Mouse (Mus musculus) midbrain, embryonic 15.5 days (tissue): ENCODE data around the gene Gm20388. TPM values are rescaled to one million over a fixed set of nuclear protein-coding genes. Genes with fewer than 3 reads are reported as not detected.

ENCODE experiments used
- ATAC-seq: fragments of 200-750 bp; cut with Nextera tagmentation; replicated peaks from 2 replicates; pipeline ENCODE4 v1.8.0; 2017; ENCODE audit warnings: moderate TSS enrichment
- H3K27ac ChIP-seq: fragments of 300-500 bp; sonication (generic); 2 replicates; pipeline ENCODE4 v1.5.1; 2015; ENCODE audit warnings: mild to moderate bottlenecking, inconsistent platforms
- H3K27me3 ChIP-seq: fragments of 300-500 bp; sonication (generic); replicated peaks from 2 replicates; pipeline ENCODE4 v1.6.1; 2015; ENCODE audit warnings: inconsistent platforms
- H3K36me3 ChIP-seq: fragments of 300-500 bp; sonication (generic); replicated peaks from 2 replicates; pipeline ENCODE4 v1.6.1; 2015; ENCODE audit warnings: inconsistent platforms
- H3K4me1 ChIP-seq: fragments of 300-500 bp; sonication (generic); 2 replicates; pipeline ENCODE4 v1.6.1; 2015; ENCODE audit warnings: inconsistent platforms
- H3K4me2 ChIP-seq: fragments of 300-500 bp; sonication (generic); 2 replicates; pipeline ENCODE4 v1.6.1; 2015; ENCODE audit warnings: inconsistent platforms, mild to moderate bottlenecking, moderate library complexity
- H3K4me3 ChIP-seq: fragments of 300-500 bp; sonication (generic); 2 replicates; pipeline ENCODE4 v1.5.1; 2015; ENCODE audit warnings: mild to moderate bottlenecking, inconsistent platforms
- H3K9ac ChIP-seq: fragments of 300-500 bp; sonication (generic); 2 replicates; pipeline ENCODE4 v1.6.1; 2015; ENCODE audit warnings: mild to moderate bottlenecking, inconsistent platforms
- H3K9me3 ChIP-seq: fragments of 300-500 bp; sonication (generic); 2 replicates; pipeline ENCODE4 v1.6.1; 2016; ENCODE audit warnings: inconsistent platforms
- WGBS: fragments of 180-500 bp; shearing (Covaris S2); methylation state at CpG from one replicate; pipeline ENCODE4 v1.1.7; 2015; ENCODE audit warnings: mixed read lengths; 5-methylcytosine and 5-hydroxymethylcytosine counted together
- polyA plus RNA-seq: library from polyadenylated mRNA; unstranded; fragments of >200 nt; fragmentation: Nextera tagmentation; extraction: Ambion mirVana; gene quantifications from 2 replicates; pipeline ENCODE4 v1.2.1, GENCODE M21; 2015

Gm20388 gene
- polyA plus RNA-seq, 1 experiment from 2014 or later: 5.6 TPM

DNA sequence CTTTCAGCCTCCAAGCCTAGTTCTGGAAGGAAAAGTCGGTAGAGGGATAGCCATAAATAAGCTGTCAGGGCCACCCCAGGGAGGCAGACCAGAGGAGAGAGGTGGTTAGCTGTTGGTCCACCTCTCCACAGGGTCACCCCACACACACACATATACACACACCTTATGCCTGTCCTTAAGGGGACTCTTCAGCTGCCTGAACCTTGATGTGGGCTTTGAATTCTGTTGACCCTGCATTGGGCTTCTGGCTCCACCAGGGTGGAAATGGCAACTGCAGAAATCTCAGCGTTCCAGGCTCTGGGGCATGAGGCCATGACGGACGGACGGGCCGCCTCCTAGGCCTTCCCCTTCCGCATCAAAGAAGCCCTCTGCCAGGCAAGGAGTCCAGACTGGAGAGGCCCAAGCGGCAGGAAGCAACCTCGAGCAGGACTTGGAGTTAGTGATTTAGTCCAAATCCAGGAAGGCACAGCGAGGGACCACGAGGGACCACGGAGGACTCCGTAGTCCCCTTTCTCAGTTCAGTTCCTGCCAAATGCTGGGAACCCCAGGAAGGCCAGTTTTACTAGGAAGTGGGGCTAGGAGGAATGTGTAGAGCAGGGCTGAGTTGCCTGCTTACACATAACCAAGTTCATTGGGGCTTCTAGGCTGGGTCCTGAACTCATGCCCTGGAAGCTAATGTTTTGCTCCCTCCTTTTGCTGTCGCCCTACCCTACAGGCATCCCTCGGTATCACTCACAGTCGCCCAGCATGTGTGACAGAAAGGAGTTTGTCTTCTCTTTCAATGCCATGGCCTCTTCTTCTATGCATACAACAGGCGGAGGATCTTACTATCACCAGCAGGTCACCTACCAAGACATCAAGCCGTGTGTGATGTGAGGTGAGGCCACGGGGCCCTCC is 1175.6 kb downstream of the Gm20388 start:
- Histone ChIP-seq H3K4me1 (peaks cover 26% of the 10 kb centered on the region), H3K4me3 (no peak overlapping the region), H3K4me2 (no peak overlapping the region), H3K27ac (no peak overlapping the region), H3K9me3 (no peaks in the 10 kb centered on the region), H3K36me3 (no peaks in the 10 kb centered on the region), H3K27me3 (peaks cover 96% of the 10 kb centered on the region), H3K9ac (no peak overlapping the region)
- no peak for ATAC-seq
- 8% methylated on average over 19 of the region's 19 CpGs for WGBS

DNA sequence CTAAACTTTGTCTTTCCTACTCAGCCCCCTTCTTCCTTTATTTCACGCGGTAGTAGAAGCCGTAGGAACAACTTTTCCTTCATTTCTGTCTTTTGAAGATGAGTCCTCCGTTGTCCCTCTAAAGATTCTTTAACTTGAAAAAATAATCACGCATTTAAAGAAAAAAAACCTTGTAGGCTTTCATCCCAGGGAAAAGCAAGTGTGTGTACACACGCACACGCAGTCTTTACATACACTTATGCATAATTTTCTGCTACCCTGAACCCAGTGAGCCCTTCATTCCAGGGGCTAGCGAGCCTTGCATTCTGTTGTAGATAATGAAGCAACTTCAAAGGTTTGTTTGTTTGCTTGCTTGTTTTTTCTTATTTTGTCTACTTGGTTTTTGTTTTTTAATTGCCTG is 1177.6 kb downstream of the Gm20388 start:
- no peaks in the 10 kb centered on the region for H3K9me3 ChIP-seq
- no peak overlapping the region for H3K27ac ChIP-seq
- no peak overlapping the region for H3K9ac ChIP-seq
- peaks cover 96% of the 10 kb centered on the region for H3K27me3 ChIP-seq
- no peaks in the 10 kb centered on the region for H3K36me3 ChIP-seq
- H3K4me1 ChIP-seq: peaks cover 19% of the 10 kb centered on the region
- no peak for ATAC-seq
- no peak overlapping the region for H3K4me3 ChIP-seq
- WGBS: 3% methylated on average over 8 of the region's 8 CpGs
- no peak overlapping the region for H3K4me2 ChIP-seq

DNA sequence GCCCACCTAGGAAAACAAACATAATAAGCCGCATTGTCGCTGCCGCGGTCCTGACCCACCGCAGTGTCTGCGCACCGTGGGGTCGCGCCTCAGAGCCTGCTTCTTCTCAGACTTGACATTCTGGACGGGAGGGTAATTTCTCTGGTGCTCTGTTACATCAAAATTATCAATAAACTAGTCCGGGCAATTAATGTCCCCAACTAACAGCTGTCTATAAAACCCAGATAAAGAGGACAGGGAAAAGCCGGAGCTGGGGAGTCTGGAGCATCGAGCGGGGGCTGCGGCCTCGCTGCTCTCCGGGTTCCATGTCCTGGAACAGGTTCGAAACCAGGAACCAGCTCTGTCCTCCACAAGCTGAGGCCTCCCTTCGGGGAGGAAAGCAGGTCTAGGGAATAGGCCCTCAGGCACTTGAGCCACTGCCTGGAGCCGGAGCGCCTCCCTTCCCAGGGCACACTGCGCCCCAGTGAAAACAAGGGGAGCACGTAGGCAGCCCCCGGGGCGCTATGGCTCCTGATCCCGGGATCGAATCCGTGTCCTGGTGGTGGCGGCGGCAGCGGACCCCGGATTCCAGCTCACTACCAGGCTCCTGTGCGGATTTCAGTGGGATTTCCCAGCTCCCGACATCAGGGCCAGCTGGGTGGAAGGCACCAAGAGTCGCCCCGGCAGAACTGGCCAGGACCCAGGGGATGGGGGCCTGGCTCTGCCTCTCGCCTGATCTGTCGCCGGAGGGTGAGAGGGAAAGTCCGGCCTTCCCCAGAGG is 1178.4 kb downstream of the Gm20388 start:
- Histone ChIP-seq H3K36me3 (no peaks in the 10 kb centered on the region), H3K4me3 (no peak overlapping the region), H3K27me3 (peaks cover 96% of the 10 kb centered on the region), H3K4me1 (peaks cover 11% of the 10 kb centered on the region), H3K4me2 (no peak overlapping the region), H3K27ac (no peak overlapping the region), H3K9me3 (no peaks in the 10 kb centered on the region), H3K9ac (no peak overlapping the region)
- ATAC-seq: no peak
- under 1% methylated on average over 40 of the region's 40 CpGs for WGBS

DNA sequence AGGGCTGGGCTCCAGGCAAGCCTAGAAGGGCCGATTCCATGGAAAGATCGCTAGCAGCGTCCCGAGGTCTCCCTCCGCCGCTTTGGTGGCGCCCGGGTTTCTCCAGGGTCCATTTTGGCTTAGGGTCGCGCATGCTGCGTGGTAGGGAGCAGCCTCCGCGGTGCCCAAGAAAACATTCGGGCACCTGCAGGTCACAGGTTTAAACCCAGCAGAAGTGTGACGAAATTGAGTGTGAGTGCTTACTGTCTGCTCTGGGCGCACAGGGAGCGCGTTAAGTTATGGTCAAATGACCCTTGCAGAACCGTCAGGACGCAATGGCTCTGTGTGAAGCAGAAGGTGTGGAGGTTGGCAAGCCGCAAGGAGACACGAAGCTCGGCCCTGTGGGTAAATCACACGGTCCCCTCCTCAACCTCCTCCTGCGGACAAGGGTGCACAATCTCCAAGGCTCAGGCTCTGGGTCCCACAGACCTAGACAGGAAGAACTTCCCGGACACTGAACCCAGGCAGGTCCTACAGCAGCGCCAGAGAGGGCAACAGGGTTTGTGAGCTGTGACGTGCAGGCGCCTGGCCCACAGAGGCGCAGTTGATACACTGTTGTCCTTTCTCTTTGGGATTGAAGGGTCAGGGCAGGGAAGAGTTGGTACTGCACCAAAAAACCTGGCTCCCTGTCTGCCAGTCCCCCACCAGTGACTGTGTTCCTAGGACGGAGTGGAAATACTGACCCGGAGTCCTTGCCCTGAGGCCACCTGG is 1179.2 kb downstream of the Gm20388 start:
- 3% methylated on average over 32 of the region's 32 CpGs for WGBS
- Histone ChIP-seq H3K9ac (no peak overlapping the region), H3K36me3 (no peaks in the 10 kb centered on the region), H3K4me2 (no peak overlapping the region), H3K27me3 (peaks cover 88% of the 10 kb centered on the region), H3K4me1 (peaks cover 4% of the 10 kb centered on the region), H3K27ac (no peak overlapping the region), H3K4me3 (no peak overlapping the region), H3K9me3 (no peaks in the 10 kb centered on the region)
- ATAC-seq: no peak

DNA sequence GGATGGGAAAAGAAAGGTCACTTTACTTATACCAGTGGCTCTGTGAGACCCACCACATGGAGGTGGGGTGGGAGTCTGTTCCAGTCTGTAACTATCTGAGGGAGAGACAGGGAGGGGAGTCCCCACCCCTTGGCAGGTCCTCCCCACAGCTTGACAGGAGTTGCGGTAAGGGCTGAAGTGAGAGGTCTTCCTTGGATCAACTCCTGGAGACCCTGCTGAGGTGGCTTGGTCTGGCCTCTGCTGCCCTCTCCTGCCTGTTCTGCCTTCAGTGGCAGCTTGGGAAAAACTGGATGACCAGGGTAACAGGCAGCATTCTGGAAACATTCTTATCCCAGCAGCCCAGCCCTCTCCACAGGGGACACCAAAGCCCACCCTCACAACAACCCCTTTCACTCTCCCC is 1180.1 kb downstream of the Gm20388 start:
- no peaks in the 10 kb centered on the region; the same call in 1 of the 2 replicates for H3K4me1 ChIP-seq
- H3K9me3 ChIP-seq: no peaks in the 10 kb centered on the region
- H3K4me3 ChIP-seq: no peak overlapping the region
- H3K27me3 ChIP-seq: peaks cover 79% of the 10 kb centered on the region
- no peak for ATAC-seq
- H3K9ac ChIP-seq: no peak overlapping the region
- H3K27ac ChIP-seq: no peak overlapping the region
- H3K4me2 ChIP-seq: no peak overlapping the region
- WGBS: 0% methylated on average over 1 of the region's 1 CpGs
- H3K36me3 ChIP-seq: no peaks in the 10 kb centered on the region

DNA sequence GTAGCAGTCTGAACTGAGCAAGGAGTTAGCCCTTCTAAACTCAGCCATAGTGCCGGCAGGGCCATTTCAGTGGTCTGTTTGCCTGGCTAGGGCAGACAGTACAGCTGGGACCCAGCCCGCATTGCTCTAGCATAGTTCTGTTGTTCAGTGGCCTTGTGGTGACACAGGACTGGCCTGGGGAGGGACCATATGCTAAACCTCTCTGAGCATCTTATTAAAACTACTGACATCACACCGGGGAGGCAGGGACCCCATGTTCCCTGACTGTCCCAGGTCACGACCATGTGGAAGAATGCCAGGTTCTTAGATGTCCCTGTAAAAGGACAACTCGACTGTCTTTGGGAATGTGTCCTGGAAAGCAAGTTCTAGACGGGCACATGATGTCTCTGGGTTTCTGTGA is 1181.5 kb downstream of the Gm20388 start:
- Histone ChIP-seq H3K4me2 (no peak overlapping the region), H3K9me3 (no peaks in the 10 kb centered on the region), H3K4me1 (no peaks in the 10 kb centered on the region; the same call in 1 of the 2 replicates), H3K4me3 (no peak overlapping the region), H3K27me3 (peaks cover 66% of the 10 kb centered on the region), H3K36me3 (peaks cover 3% of the 10 kb centered on the region; the same call in 1 of the 2 replicates), H3K9ac (no peak overlapping the region), H3K27ac (no peak overlapping the region)
- peak; percentile 35 for ATAC-seq
- WGBS: 31% methylated on average over 6 of the region's 6 CpGs

DNA sequence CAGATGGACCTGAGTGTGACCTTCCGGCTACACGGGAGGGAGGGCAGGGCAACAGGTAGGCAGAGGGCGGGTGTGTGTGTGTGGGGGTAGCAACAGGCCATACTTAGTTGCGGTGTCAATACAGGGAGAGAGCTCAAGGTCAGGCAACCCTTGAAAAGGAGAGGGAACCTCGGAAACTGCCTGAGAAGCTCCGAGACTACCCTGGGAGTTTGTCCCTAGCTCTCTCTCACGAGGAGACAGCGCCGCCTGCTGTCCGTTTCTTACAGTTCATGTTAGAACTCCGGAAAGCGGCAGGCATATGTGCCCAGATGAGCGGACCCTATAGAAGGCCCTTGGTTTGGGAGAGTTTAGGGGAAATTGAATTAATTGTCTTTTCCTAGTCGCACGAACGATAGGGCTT is 1182.0 kb downstream of the Gm20388 start:
- ATAC-seq: peak; percentile 72
- H3K27me3 ChIP-seq: peaks cover 61% of the 10 kb centered on the region

DNA sequence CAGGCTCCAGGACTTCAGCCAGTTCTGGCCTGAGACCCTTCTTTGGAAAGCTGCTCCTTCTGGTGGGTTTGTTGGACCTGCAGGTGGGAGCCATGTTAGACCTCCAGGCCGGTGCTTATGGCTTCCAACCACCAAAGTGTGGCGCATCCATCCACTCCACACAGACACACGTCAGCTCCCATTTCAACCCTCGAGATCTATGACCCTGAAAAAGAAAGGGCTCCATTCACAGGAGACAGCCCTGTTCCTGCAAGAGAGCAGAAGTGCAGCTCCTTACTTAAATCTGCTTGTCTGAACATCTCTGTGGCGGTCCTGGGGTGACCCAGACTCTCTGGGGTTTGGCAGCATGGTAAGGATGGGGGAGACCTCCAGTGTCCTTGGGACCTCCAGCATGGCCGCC is 1182.9 kb downstream of the Gm20388 start:
- no peak overlapping the region for H3K27ac ChIP-seq
- H3K36me3 ChIP-seq: peaks cover 5% of the 10 kb centered on the region; the same call in 1 of the 2 replicates
- 64% methylated on average over 6 of the region's 6 CpGs for WGBS
- no peaks in the 10 kb centered on the region; the same call in 1 of the 2 replicates for H3K4me1 ChIP-seq
- H3K4me2 ChIP-seq: no peak overlapping the region
- no peak for ATAC-seq
- H3K9me3 ChIP-seq: no peaks in the 10 kb centered on the region
- no peak overlapping the region for H3K9ac ChIP-seq
- H3K4me3 ChIP-seq: no peak overlapping the region
- peaks cover 55% of the 10 kb centered on the region for H3K27me3 ChIP-seq

More for the DNA sequence above, 1182.0 kb downstream of the Gm20388 start:
- H3K9me3 ChIP-seq: no peaks in the 10 kb centered on the region
- H3K27ac ChIP-seq: no peak overlapping the region
- no peak overlapping the region for H3K9ac ChIP-seq
- peaks cover 5% of the 10 kb centered on the region; the same call in 1 of the 2 replicates for H3K36me3 ChIP-seq
- H3K4me1 ChIP-seq: no peaks in the 10 kb centered on the region; the same call in 1 of the 2 replicates
- no peak overlapping the region for H3K4me2 ChIP-seq
- WGBS: 4% methylated on average over 16 of the region's 16 CpGs
- H3K4me3 ChIP-seq: no peak overlapping the region

DNA sequence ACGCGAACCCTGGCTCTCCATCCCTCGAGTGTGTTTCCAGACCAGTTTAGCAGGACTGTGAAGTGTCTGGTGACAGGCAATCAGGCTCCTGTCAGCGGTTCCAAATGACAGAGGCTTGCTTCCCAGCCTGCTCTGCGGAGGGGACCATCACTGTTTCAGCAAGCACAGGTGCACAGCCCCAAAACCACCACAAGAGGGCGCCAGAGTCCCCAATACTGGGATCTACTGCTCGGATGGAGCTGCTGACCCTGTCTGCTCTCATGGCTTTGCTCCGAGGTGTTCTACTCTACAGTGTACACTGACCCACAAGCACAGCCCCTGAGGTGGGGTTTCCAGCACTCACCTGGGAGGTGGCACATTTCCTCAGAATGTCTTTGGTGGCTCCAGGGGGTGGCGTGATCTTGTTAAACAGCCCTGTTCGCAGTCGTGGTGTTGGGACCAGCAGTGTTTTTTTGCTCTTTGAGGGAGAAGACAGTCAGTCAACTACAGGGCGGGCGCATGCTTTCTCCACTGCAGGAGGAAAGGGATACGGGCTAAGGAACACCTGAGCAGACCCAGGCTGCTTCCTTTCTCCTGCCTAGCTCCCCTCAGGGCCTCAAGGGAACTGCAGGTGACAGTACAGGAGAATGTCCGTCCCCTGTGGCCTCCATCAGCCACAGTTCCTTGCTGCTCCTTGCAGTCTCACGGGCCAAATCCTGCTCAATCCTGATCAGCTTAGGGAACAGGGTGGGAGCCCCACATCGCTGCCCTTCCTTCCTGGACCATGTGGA is 1193.6 kb downstream of the Gm20388 start:
- Histone ChIP-seq H3K36me3 (peaks cover 19% of the 10 kb centered on the region; the same call in 1 of the 2 replicates), H3K4me3 (no peak overlapping the region), H3K9me3 (no peaks in the 10 kb centered on the region), H3K4me1 (peaks cover 15% of the 10 kb centered on the region), H3K27ac (no peak overlapping the region), H3K9ac (no peak overlapping the region), H3K4me2 (no peak overlapping the region), H3K27me3 (no peaks in the 10 kb centered on the region)
- 52% methylated on average over 17 of the region's 17 CpGs for WGBS
- no peak for ATAC-seq

DNA sequence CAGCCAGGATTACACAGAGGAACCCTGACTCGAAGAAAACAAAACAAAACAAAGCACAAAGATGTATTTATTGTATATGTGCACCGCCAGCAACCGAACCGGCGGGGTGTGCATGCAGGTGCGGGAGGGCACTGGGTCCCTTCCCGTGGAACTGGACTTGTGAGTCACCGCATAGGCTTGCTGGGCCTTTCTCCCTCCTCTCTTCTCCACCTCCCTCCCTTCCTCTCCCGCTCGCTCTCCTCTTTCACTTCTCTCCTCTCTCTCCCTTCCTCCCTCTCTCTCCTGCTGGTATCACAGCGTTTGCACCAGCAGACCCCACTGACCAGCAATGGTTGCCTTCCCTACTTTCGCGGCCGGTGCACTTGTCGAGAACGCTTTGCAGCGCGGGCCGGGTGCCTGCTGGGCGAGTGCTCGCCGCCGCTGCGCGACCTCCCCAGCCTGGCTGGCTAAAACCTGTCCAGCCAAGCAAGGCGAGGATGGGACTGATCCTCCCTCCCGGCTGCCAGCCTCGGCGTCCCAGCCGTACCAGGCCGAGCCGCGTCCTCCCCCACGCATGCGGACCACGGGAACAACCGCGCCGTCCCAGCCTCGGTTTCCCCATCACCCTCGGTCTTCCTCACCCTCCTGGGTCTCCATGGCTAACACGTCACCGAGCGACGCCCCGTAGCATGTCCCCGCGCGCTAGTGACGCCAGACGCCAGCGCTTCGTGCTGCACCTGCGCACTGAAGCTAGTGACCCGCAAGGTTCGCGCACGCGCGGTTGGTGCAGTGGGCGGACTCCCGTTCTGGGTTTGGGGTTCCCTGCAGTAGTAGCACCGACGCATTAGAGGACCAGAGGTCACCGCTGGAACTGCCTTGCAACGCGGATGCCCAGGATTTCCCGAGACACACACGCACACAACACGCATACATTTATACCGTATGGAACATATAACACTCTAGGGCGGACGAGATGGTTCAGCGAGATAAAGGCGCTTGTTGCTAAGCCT is 1197.3 kb downstream of the Gm20388 start, which contains the start of gene Mthfsd:
Gene Mthfsd (minus strand): TSS at position 725 of the 989 bp plus-strand sequence.
- Histone ChIP-seq H3K9me3 (no peaks in the 10 kb centered on the region), H3K36me3 (no peaks in the 10 kb centered on the region; the same call in 1 of the 2 replicates), H3K27me3 (peaks cover 14% of the 10 kb centered on the region), H3K27ac (peak within 1 kb of the TSS; percentile 84), H3K4me1 (peaks cover 15% of the 10 kb centered on the region), H3K9ac (peak within 1 kb of the TSS; percentile 87), H3K4me2 (peak within 1 kb of the TSS; percentile 79), H3K4me3 (peak within 1 kb of the TSS; percentile 72)
- under 1% methylated on average over 75 of the region's 75 CpGs for WGBS
- peak; percentile 94 for ATAC-seq
